Mouse (Mus musculus) heart, embryonic 11.5 days (tissue): ENCODE measurements around the gene 1700025B11Rik. TPM values are rescaled to one million over a fixed set of nuclear protein-coding genes. Genes with fewer than 3 reads are reported as not detected.

Experiments
- ATAC-seq: fragments of 200-750 bp; cut with Nextera tagmentation; replicated peaks from 2 replicates; pipeline ENCODE4 v1.8.0; 2017; ENCODE audit warnings: moderate library complexity; ENCODE audit not compliant: insufficient number of reproducible peaks, low FRiP score, low TSS enrichment
- H3K27ac ChIP-seq: fragments of 300-500 bp; sonication (generic); 2 replicates; pipeline ENCODE4 v1.5.1; 2014; ENCODE audit warnings: mild to moderate bottlenecking, low read depth, low read length
- H3K27me3 ChIP-seq: fragments of 300-500 bp; sonication (generic); 2 replicates; pipeline ENCODE4 v1.6.1; 2014; ENCODE audit warnings: mild to moderate bottlenecking, low read length, mixed read lengths; ENCODE audit not compliant: control insufficient read depth, insufficient read depth
- H3K36me3 ChIP-seq: fragments of 300-500 bp; sonication (generic); 2 replicates; pipeline ENCODE4 v1.6.1; 2014; ENCODE audit warnings: mild to moderate bottlenecking, low read length, moderate library complexity, mixed read lengths; ENCODE audit not compliant: control insufficient read depth, insufficient read depth
- H3K4me1 ChIP-seq: fragments of 300-500 bp; sonication (generic); 2 replicates; pipeline ENCODE4 v1.6.1; 2014; ENCODE audit warnings: low read length; ENCODE audit not compliant: control insufficient read depth, insufficient read depth
- H3K4me2 ChIP-seq: fragments of 300-500 bp; sonication (generic); 2 replicates; pipeline ENCODE4 v1.6.1; 2014; ENCODE audit warnings: mild to moderate bottlenecking, moderate library complexity
- H3K4me3 ChIP-seq: fragments of 300-500 bp; sonication (generic); 2 replicates; pipeline ENCODE4 v1.5.1; 2014; ENCODE audit warnings: low read depth, low read length
- H3K9ac ChIP-seq: fragments of 300-500 bp; sonication (generic); 2 replicates; pipeline ENCODE4 v1.6.1; 2014; ENCODE audit warnings: mild to moderate bottlenecking, low read depth, low read length, moderate library complexity
- H3K9me3 ChIP-seq: fragments of 300-500 bp; sonication (generic); replicated peaks from 2 replicates; pipeline ENCODE4 v1.6.1; 2016; ENCODE audit warnings: low read length; ENCODE audit not compliant: control insufficient read depth
- WGBS: fragments of 180-500 bp; shearing (Covaris S2); extraction: QIAGEN DNeasy Blood & Tissue Kit; methylation state at CpG from one replicate; pipeline ENCODE4 v1.1.7; 2014; ENCODE audit not compliant: insufficient replicate concordance; 5-methylcytosine and 5-hydroxymethylcytosine counted together
- polyA plus RNA-seq: library from polyadenylated mRNA; unstranded; fragments of >200 nt; fragmentation: Nextera tagmentation; extraction: Ambion mirVana; gene quantifications from 2 replicates; pipeline ENCODE4 v1.2.1, GENCODE M21; 2014

1700025B11Rik gene
- not detected in 2 replicates for polyA plus RNA-seq

DNA sequence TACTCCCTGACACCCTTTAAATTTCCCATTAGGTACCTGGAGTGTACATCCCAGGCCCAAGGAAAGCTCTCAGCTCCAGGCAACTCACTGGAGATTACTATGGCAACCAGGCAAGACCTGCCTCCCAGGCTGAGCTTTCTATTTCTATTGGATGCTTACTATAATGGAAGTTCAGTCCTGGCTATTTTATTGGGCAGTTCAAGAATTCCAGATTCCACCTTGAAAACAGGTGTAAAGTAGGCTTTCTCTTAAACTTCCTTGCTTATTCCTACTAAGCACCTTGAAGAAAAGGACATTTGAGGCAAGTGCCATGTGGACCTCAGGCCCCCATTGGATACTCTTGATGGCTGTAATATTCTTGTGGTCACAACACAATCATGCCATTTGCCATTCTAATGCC, at the start of gene 1700025B11Rik:
Gene 1700025B11Rik, minus strand, starts transcription at position 101 of the 400 bp plus-strand sequence.
- no peak within 1 kb of the TSS for H3K4me3 ChIP-seq
- no peaks in the 10 kb centered on the region for H3K36me3 ChIP-seq
- no peaks in the 10 kb centered on the region for H3K4me1 ChIP-seq
- H3K9ac ChIP-seq: no peak within 1 kb of the TSS
- H3K4me2 ChIP-seq: no peak within 1 kb of the TSS
- no peaks in the 10 kb centered on the region for H3K27me3 ChIP-seq
- H3K9me3 ChIP-seq: no peaks in the 10 kb centered on the region
- no peak within 1 kb of the TSS for H3K27ac ChIP-seq
- no peak for ATAC-seq

DNA sequence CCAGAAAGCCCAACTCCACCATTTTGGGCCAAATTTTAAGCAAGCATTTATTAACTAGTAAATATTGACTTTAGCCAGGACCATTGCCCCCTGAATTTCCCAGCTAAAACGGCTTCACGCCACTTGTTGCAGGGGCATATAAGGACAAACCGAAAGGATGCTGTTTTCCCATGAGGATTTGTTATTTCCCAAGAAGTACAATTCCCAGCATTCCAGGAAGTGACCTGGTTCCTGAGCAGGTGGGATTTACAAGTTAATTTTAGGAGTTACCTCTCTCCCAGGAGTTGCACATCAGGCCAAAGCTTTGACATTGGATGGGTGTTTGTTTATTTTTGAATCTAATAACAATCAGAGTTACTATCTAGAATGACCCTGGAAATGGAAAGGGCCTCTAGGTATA, 44.4 kb upstream of the 1700025B11Rik start:
- no peak overlapping the region for H3K4me2 ChIP-seq
- 90% methylated on average over 3 of the region's 3 CpGs for WGBS
- H3K9ac ChIP-seq: no peak overlapping the region
- no peak overlapping the region for H3K4me3 ChIP-seq
- H3K36me3 ChIP-seq: no peaks in the 10 kb centered on the region
- no peaks in the 10 kb centered on the region for H3K4me1 ChIP-seq
- H3K27me3 ChIP-seq: no peaks in the 10 kb centered on the region
- no peak overlapping the region for H3K27ac ChIP-seq
- H3K9me3 ChIP-seq: no peaks in the 10 kb centered on the region
- no peak for ATAC-seq

DNA sequence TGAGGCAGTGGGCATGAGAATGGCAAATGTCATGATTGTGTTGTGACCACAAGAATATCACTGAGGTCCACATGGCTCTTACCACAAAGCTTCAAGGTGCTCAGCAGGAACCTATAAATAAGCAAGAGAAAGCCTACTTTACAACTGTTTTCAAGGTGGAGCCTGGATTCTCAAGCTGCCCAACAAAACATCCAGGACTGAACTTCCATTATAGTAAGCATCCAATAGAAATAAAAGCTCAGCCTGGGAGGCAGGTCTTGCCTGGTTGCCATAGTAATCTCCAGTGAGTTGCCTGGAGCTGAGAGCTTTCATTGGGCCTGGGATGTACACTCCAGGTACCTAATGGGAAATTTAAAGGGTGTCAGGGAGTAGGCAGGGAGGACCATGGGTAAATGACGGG, 37.3 kb upstream of the 1700025B11Rik start, which contains the start of gene Gm36245:
Gene Gm36245, plus strand, starts transcription at position 301 of the 400 bp plus-strand sequence.
- no peak within 1 kb of the TSS for H3K4me3 ChIP-seq
- ATAC-seq: no peak
- no peaks in the 10 kb centered on the region for H3K9me3 ChIP-seq
- H3K36me3 ChIP-seq: no peaks in the 10 kb centered on the region
- H3K27ac ChIP-seq: no peak within 1 kb of the TSS
- no peaks in the 10 kb centered on the region for H3K4me1 ChIP-seq
- no peaks in the 10 kb centered on the region for H3K27me3 ChIP-seq
- WGBS: 56% methylated on average over 1 of the region's 1 CpGs
- H3K4me2 ChIP-seq: no peak within 1 kb of the TSS
- H3K9ac ChIP-seq: no peak within 1 kb of the TSS

DNA sequence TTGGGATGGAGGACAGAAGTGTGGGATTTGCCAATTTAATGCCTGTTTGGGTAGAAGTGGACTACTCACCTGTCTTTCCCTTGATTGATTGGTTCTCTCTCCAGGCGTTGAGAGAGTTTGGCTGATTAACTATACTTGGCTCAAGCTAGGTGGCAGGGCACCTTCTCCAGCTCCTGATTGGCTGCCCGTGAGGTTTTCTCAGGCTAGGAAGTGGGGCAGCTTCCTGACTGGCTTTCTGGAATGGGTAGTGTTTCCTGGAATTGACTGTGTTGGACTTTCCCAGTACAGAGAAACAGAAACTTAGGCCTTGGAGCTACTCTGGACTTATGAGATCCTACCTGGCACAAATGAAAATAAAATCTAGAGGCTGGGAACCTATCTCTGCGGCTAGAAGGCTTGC, 36.7 kb upstream of the 1700025B11Rik start:
- Histone ChIP-seq H3K4me2 (no peak overlapping the region), H3K27me3 (no peaks in the 10 kb centered on the region), H3K9ac (no peak overlapping the region), H3K36me3 (no peaks in the 10 kb centered on the region), H3K4me3 (no peak overlapping the region), H3K27ac (no peak overlapping the region), H3K9me3 (no peaks in the 10 kb centered on the region), H3K4me1 (no peaks in the 10 kb centered on the region)
- no peak for ATAC-seq
- WGBS: 49% methylated on average over 3 of the region's 3 CpGs

DNA sequence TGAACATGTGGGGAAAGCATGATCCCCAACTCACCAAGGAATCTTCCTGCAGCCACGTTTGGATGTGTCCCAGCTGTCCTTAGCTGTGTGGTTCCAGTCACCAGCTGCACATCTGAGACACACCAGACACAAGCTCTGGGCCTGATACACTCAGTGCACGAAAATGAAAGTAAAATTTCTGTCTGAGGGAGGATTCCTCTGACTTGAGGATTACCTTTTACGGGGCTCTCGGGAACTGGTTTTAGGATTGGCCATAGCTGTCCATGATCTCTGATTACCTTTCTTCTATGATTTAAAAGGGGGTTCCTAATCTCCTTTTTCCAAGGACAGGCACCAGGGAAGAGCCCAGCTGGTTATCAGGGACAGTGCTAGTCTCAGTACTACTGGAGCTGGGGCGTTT, 34.3 kb upstream of the 1700025B11Rik start, which contains the start of gene Apol10b:
Gene Apol10b, minus strand, starts transcription at position 165 of the 400 bp plus-strand sequence.
- Histone ChIP-seq H3K4me1 (no peaks in the 10 kb centered on the region), H3K36me3 (no peaks in the 10 kb centered on the region), H3K4me3 (no peak within 1 kb of the TSS), H3K27me3 (no peaks in the 10 kb centered on the region), H3K4me2 (no peak within 1 kb of the TSS), H3K9me3 (no peaks in the 10 kb centered on the region), H3K27ac (no peak within 1 kb of the TSS), H3K9ac (no peak within 1 kb of the TSS)
- no peak for ATAC-seq
- WGBS: 55% methylated on average over 5 of the region's 5 CpGs

DNA sequence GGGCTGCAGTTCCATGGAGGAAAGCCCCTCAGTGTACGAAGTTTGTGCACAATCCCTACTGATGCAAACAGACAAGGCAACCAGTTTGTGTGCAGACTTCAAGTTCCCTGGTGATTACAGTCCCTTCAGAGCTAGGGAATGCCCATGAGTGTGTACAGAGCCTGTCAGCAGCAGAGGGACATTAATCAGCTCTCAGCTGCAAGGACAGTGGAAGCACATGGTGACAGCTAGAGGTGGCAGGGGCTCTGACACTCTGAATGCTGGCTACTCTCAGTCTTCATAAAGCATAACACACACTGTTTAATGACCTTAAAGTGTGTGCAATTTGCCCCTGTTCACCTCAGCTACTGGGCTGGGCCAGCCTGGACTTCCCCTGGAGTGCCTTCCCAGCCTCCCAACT, 31.9 kb upstream of the 1700025B11Rik start:
- ATAC-seq: no peak
- H3K27ac ChIP-seq: no peak overlapping the region
- H3K9me3 ChIP-seq: no peaks in the 10 kb centered on the region
- no peaks in the 10 kb centered on the region for H3K4me1 ChIP-seq
- no peaks in the 10 kb centered on the region for H3K27me3 ChIP-seq
- H3K4me3 ChIP-seq: no peak overlapping the region
- H3K4me2 ChIP-seq: no peak overlapping the region
- 63% methylated on average over 1 of the region's 1 CpGs for WGBS
- H3K36me3 ChIP-seq: no peaks in the 10 kb centered on the region
- no peak overlapping the region for H3K9ac ChIP-seq

DNA sequence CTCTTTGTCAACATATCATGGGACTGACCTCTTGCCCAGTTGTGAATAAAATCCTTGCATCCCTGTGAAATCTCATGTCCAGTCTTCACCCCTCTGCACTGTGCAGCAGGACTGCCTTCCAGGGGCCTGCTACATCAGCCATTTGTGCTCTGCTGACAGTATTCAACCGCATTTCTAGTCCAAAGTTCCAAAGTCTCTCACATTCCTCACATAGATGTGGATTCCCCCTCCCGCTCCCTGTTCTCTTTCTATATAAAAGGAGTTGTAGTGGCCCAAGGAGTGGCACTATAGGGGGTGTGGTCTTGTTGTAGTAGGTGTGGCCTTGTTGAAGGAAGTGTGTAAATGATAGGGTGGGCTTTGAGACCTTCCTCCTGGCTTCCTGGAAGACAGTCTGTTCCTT, 29.2 kb upstream of the 1700025B11Rik start:
- Histone ChIP-seq H3K27ac (no peak overlapping the region), H3K4me1 (no peaks in the 10 kb centered on the region), H3K27me3 (no peaks in the 10 kb centered on the region), H3K36me3 (no peaks in the 10 kb centered on the region), H3K9me3 (no peaks in the 10 kb centered on the region), H3K4me3 (no peak overlapping the region), H3K9ac (no peak overlapping the region), H3K4me2 (no peak overlapping the region)
- no peak for ATAC-seq
- WGBS: 63% methylated on average over 2 of the region's 2 CpGs

DNA sequence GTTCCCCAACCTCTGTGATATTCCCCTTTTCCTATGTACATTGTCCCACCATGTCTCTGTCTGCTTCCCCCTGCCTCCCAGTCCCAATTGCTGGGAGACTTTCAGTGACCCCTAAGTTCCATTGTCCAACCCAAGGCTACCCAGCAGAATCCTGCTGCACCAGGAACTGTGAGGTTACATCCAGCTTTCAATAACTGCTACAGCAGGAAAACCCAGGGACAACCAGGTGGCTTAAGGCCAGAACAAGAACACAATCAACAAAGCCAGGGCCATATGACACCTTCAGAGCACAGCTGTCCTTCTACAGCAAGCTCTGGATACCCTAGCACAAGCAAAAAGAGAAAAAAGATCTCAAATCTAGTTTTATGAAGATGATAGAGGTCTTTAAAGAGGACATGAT, 27.3 kb upstream of the 1700025B11Rik start:
- Histone ChIP-seq H3K9me3 (peaks cover 2% of the 10 kb centered on the region; the same call in 1 of the 2 replicates), H3K4me3 (no peak overlapping the region), H3K27me3 (no peaks in the 10 kb centered on the region), H3K4me1 (no peaks in the 10 kb centered on the region), H3K4me2 (no peak overlapping the region), H3K36me3 (no peaks in the 10 kb centered on the region), H3K27ac (no peak overlapping the region), H3K9ac (no peak overlapping the region)
- ATAC-seq: no peak

DNA sequence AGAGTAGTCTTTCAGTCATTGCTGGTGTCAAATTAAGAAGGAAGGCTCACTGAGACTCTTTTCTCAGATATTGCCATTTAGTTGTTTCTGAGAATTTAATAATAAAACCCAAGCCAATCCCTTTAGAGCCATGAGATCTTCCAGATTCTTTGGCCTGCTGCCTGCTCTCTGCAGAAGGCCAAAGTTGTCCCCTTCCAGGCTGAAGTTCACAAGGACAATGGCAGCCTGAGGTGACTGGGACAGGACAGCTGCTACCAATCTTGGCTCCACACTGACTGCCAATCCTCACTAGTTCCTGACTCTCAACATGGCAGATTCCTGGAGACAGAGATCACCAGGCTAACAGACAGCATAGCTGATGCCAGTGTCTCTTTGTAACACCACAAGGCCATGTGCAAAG, 25.3 kb upstream of the 1700025B11Rik start:
- Histone ChIP-seq H3K4me1 (no peaks in the 10 kb centered on the region), H3K36me3 (no peaks in the 10 kb centered on the region), H3K4me3 (no peak overlapping the region), H3K4me2 (no peak overlapping the region), H3K9me3 (peaks cover 9% of the 10 kb centered on the region), H3K9ac (no peak overlapping the region), H3K27ac (no peak overlapping the region), H3K27me3 (no peaks in the 10 kb centered on the region)
- no peak for ATAC-seq
